ENCODE assay signal across 8 mouse cellular contexts in genomic region chr15:96377263-96377662, GRCm38 (mm10).
DNase-seq lines count a peak whose midpoint lies in the region; ATAC-seq lines count a peak whose summit lies in the region.

No protein-coding gene starts in this region.

- H3K4me1 ChIP-seq in embryonic facial prominence, embryonic 13.5 days, result 0 out of 2 replicates have a peak, but pooled peaks cover 5% of the 10 kb centered on the region
- H3K4me1 ChIP-seq in embryonic facial prominence, embryonic 10.5 days, result no peaks in the 10 kb centered on the region

- ATAC-seq in embryonic facial prominence, embryonic 13.5 days (ENCODE audit: insufficient number of reproducible peaks, insufficient read depth, low FRiP score, low TSS enrichment, low read depth), result peak; percentile 20; the same call in 1 of the 2 replicates

- DNase-seq in embryonic facial prominence, embryonic 10.5 days (ENCODE audit: low spot score), result no peak
- peak; percentile 27 for DNase-seq in right cerebral cortex, postnatal 14 days
- no peak for DNase-seq in right cerebral cortex, adult 18-20 months
- DNase-seq in heart, postnatal 36 days, result peak; percentile 30 to 34
- peak; percentile 6 for DNase-seq in splenic B cell, adult 2 months (ENCODE audit: low read depth, low spot score)
- no peak for DNase-seq in layer of hippocampus, postnatal 36 days
- DNase-seq in retina, postnatal 1 day, result no peak

- no peak overlapping the region for H3K27ac ChIP-seq in embryonic facial prominence, embryonic 13.5 days
- no peak overlapping the region for H3K27ac ChIP-seq in embryonic facial prominence, embryonic 10.5 days (replicated peaks)

- H3K4me2 ChIP-seq in embryonic facial prominence, embryonic 13.5 days, result no peak overlapping the region

- no peak overlapping the region for H3K4me3 ChIP-seq in embryonic facial prominence, embryonic 13.5 days
- no peak overlapping the region for H3K4me3 ChIP-seq in embryonic facial prominence, embryonic 10.5 days

- H3K36me3 ChIP-seq in embryonic facial prominence, embryonic 13.5 days, result peaks cover 59% of the 10 kb centered on the region
- peaks cover 99% of the 10 kb centered on the region for H3K36me3 ChIP-seq in embryonic facial prominence, embryonic 10.5 days (replicated peaks)
- peaks cover 3% of the 10 kb centered on the region for H3K36me3 ChIP-seq in splenic B cell, adult 2 months (ENCODE audit: control insufficient read depth, insufficient read depth, low read length, poor library complexity, severe bottlenecking)

- no peak overlapping the region for H3K9ac ChIP-seq in embryonic facial prominence, embryonic 13.5 days

- no peaks in the 10 kb centered on the region for H3K27me3 ChIP-seq in embryonic facial prominence, embryonic 13.5 days
- no peaks in the 10 kb centered on the region for H3K27me3 ChIP-seq in embryonic facial prominence, embryonic 10.5 days (replicated peaks; ENCODE audit: low read depth, poor library complexity, severe bottlenecking)
- no peaks in the 10 kb centered on the region for H3K27me3 ChIP-seq in splenic B cell, adult 2 months (ENCODE audit: control insufficient read depth, insufficient read depth, low read length, poor library complexity, severe bottlenecking)

- no peaks in the 10 kb centered on the region for H3K9me3 ChIP-seq in embryonic facial prominence, embryonic 13.5 days
- no peaks in the 10 kb centered on the region for H3K9me3 ChIP-seq in embryonic facial prominence, embryonic 10.5 days

- intact Hi-C loops in heart, postnatal 36 days (cut with DNase I), result no loop called here

- 63% methylated on average over 5 of the region's 5 CpGs for WGBS in embryonic facial prominence, embryonic 13.5 days
- 93% methylated on average over 5 of the region's 5 CpGs for WGBS in embryonic facial prominence, embryonic 10.5 days

Comparison
In these comparisons a context has a peak if more than half of its experiments do, and no peak if none do; other contexts are left out.
1. DNase-seq: peak in right cerebral cortex, postnatal 14 days (single experiment), heart, postnatal 36 days (2 of 2) and splenic B cell, adult 2 months (single experiment); none in embryonic facial prominence, embryonic 10.5 days (single experiment), right cerebral cortex, adult 18-20 months (single experiment), layer of hippocampus, postnatal 36 days (0 of 2) and retina, postnatal 1 day (single experiment).